Mouse (Mus musculus): ENCODE results near the gene Mrm3. TPM values are rescaled to one million over a fixed set of nuclear protein-coding genes. Genes with fewer than 3 reads are reported as not detected.
A peak's percentile ranks its signal among the peaks of the same experiment; 100 is the strongest.

The Mrm3 gene
- polyA plus RNA-seq, 1 experiment from 2014 or later = 20.4 TPM

DNA sequence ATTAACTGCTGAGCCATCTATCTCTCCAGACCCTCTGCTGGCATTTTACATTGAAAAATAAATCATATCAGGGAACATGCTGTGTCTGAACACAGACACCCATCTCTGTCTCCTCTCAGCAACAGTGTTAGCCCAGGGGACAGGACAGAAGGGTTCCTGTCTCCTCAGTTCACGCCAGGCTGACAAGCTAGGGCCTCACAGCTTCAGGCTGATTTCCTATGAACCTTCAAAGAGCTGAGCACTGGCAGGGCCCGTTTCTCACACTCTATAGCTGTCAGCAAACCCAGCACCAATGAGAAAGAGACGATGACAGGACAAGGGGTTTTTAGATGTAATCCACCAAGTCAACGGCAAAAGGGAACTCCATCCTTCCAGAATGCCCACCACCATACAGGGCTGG, 48.4 kb downstream of the Mrm3 start:
- no peaks in the 10 kb centered on the region for H3K9me3 ChIP-seq (replicated peaks)
- 24% methylated on average over 4 of the region's 4 CpGs for WGBS
- H3K4me2 ChIP-seq = peak overlapping the region; percentile 38
- no peak overlapping the region for H3K9ac ChIP-seq
- peaks cover 56% of the 10 kb centered on the region for H3K4me1 ChIP-seq (replicated peaks)
- peak overlapping the region; percentile 49 for H3K27ac ChIP-seq (ENCODE audit: poor library complexity, severe bottlenecking)
- no peaks in the 10 kb centered on the region for H3K27me3 ChIP-seq (replicated peaks)
- no peak for ATAC-seq (ENCODE audit: insufficient number of reproducible peaks, low FRiP score)
- no peak overlapping the region for H3K4me3 ChIP-seq
- H3K36me3 ChIP-seq = no peaks in the 10 kb centered on the region

DNA sequence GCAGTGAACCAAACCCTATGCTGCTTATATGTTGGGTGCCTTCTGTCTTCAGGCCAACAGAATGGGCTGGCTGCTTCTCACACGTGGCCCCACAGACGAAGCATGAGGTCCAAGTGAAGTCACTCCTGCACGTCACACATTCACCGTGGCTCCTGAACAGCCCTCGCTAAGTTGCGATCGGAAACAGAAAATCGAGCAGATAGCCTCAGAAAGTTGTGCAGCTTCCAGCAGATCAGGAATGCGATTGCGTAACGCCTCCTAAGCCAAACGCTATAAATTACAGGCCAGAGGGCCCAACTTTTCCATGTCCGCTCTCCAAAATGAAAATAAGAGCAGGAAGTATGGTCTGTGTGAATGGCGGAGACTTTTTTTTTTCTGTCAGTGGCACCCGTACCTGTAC, 48.9 kb downstream of the Mrm3 start:
- no peaks in the 10 kb centered on the region for H3K27me3 ChIP-seq (replicated peaks)
- peak overlapping the region; percentile 38 for H3K4me2 ChIP-seq
- WGBS = 48% methylated on average over 15 of the region's 15 CpGs
- no peaks in the 10 kb centered on the region for H3K9me3 ChIP-seq (replicated peaks)
- no peak overlapping the region for H3K9ac ChIP-seq
- H3K36me3 ChIP-seq = no peaks in the 10 kb centered on the region
- H3K4me1 ChIP-seq (replicated peaks) = peaks cover 56% of the 10 kb centered on the region
- ATAC-seq (ENCODE audit: insufficient number of reproducible peaks, low FRiP score) = peak; percentile 42
- H3K4me3 ChIP-seq = no peak overlapping the region
- peak overlapping the region; percentile 49 for H3K27ac ChIP-seq (ENCODE audit: poor library complexity, severe bottlenecking)

DNA sequence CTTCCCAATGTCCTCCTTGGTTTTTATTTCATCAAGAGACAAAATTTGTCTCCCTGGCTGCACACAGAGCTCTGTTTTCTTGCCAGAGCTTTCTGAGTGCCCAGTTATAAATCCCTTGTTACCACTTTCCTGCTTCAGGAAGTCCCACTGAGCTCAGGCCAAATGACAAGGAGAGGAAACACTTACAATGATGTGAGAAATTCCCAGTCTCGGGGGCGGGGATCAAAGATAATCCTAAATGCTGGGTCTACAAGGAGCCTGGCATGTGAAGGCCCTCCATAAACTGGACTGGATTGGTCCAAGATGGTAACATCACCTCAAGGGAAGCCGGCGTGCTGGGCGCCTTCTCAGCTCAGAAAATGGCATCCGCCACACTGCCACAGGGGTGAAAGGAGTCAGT, 49.3 kb downstream of the Mrm3 start:
- H3K9ac ChIP-seq = no peak overlapping the region
- H3K4me3 ChIP-seq = no peak overlapping the region
- ATAC-seq (ENCODE audit: insufficient number of reproducible peaks, low FRiP score) = peak; percentile 20; the same call in 1 of the 2 replicates
- WGBS = 50% methylated on average over 6 of the region's 6 CpGs
- H3K36me3 ChIP-seq = no peaks in the 10 kb centered on the region
- H3K27ac ChIP-seq (ENCODE audit: poor library complexity, severe bottlenecking) = peak overlapping the region; percentile 60
- H3K4me1 ChIP-seq (replicated peaks) = peaks cover 56% of the 10 kb centered on the region
- no peaks in the 10 kb centered on the region for H3K27me3 ChIP-seq (replicated peaks)
- H3K4me2 ChIP-seq = peak overlapping the region; percentile 38
- H3K9me3 ChIP-seq (replicated peaks) = no peaks in the 10 kb centered on the region

DNA sequence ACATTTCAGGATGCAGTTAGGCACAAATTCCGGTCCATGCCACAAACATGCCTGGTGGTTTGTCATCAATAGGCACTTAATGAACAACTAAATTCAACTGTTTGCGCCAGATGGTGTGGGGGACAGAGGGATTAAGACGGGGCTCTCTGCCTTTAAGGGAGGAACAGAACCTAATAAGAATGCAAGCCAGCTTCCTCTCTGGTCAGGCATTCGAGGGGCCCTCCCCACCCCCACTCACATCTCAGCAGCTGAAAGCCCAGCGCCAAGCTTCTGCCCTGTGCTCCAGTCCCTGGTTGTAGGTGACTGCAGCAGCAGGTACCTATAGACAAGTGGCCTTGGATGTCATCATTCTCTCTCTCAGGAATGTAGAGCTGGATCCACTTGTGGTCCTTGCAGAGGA, 50.6 kb downstream of the Mrm3 start:
- H3K9ac ChIP-seq = no peak overlapping the region
- no peaks in the 10 kb centered on the region for H3K27me3 ChIP-seq (replicated peaks)
- H3K4me3 ChIP-seq = no peak overlapping the region
- no peaks in the 10 kb centered on the region for H3K36me3 ChIP-seq
- no peak overlapping the region for H3K4me2 ChIP-seq
- H3K27ac ChIP-seq (ENCODE audit: poor library complexity, severe bottlenecking) = no peak overlapping the region
- 58% methylated on average over 5 of the region's 5 CpGs for WGBS
- H3K4me1 ChIP-seq (replicated peaks) = peaks cover 67% of the 10 kb centered on the region
- no peak for ATAC-seq (ENCODE audit: insufficient number of reproducible peaks, low FRiP score)
- H3K9me3 ChIP-seq (replicated peaks) = no peaks in the 10 kb centered on the region

DNA sequence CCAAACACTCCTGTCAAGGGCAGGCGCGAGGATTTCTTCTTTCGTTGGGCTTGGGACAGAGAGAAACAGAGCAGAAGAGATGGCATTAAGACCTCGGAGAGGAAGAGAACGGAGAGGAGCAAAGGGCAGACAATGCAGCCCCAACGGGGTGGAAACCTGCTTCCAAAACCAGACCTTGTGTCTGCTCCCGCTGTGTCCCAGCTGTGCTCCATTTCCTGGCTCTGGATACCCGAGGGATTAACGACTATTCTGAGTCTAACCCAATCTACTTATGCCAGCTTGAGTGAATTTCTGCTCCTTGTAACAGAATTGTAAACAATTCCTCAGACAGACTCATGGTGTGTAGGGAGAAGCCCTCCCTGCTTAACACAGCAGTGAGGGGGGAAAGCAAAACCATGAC, 51.3 kb downstream of the Mrm3 start:
- peak overlapping the region; percentile 21; the same call in 1 of the 2 replicates for H3K27ac ChIP-seq (ENCODE audit: poor library complexity, severe bottlenecking)
- peak overlapping the region; percentile 46; the same call in 1 of the 2 replicates for H3K9ac ChIP-seq

DNA sequence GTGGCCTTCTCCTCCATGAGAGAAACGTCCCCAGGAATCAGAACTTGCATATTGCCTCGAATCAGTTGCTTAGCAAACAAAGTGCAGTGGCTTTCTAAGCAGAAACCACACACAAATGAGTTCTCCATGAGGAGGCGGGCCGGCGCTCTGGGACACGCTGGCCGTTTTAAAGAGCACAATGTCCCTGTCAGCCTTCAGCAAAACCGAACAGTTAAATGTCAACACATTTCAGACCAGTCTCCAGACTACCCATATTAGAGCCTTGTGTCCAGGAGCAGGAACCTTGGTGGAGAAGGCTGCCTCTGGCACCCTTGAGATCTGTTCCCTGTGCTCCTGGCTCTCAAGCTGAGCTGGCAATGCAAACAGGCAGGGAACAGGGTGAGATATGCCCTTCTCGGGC, 53.7 kb downstream of the Mrm3 start:
- Histone ChIP-seq H3K9me3 (replicated peaks) (no peaks in the 10 kb centered on the region), H3K4me3 (no peak overlapping the region), H3K4me2 (no peak overlapping the region), H3K9ac (no peak overlapping the region), H3K27me3 (replicated peaks) (no peaks in the 10 kb centered on the region), H3K36me3 (no peaks in the 10 kb centered on the region), H3K4me1 (replicated peaks) (peaks cover 62% of the 10 kb centered on the region), H3K27ac (ENCODE audit: poor library complexity, severe bottlenecking) (no peak overlapping the region)
- WGBS = 46% methylated on average over 9 of the region's 9 CpGs
- no peak for ATAC-seq (ENCODE audit: insufficient number of reproducible peaks, low FRiP score)

More for the DNA sequence above, 51.3 kb downstream of the Mrm3 start:
- 23% methylated on average over 9 of the region's 9 CpGs for WGBS
- ATAC-seq (ENCODE audit: insufficient number of reproducible peaks, low FRiP score) = no peak
- Histone ChIP-seq H3K4me3 (no peak overlapping the region), H3K4me1 (replicated peaks) (peaks cover 72% of the 10 kb centered on the region), H3K4me2 (peak overlapping the region; percentile 24; the same call in 1 of the 2 replicates), H3K9me3 (replicated peaks) (no peaks in the 10 kb centered on the region), H3K36me3 (no peaks in the 10 kb centered on the region), H3K27me3 (replicated peaks) (no peaks in the 10 kb centered on the region)

DNA sequence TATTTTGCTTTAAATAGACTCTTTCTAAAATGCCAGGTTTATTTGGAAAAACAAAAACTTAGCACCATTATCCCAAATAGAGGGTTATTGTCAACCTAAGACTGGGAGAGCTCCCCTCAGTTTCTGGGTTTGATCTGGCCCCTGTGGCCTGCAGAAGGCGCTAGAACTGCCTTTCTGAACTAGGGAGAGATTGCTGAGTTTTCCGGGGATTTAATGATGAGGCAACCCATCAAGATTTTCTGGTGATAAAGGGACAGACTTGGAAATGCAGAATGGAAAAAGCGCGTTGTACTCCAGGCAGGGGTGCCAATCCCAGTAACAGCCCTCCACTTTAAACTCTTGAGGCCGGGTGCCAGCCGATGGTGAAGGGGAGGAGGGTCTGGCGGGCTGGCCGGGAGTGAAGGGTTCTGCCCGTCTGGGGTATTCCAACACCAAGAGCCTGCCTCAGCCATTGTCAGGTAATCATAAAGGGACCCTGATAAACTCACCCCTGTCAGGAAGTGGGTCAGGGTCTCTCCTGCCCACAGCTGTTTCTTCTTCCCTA, 55.0 kb downstream of the Mrm3 start:
- WGBS = 40% methylated on average over 9 of the region's 9 CpGs
- Histone ChIP-seq H3K9ac (no peak overlapping the region), H3K4me1 (replicated peaks) (peaks cover 58% of the 10 kb centered on the region), H3K27ac (ENCODE audit: poor library complexity, severe bottlenecking) (no peak overlapping the region), H3K4me2 (no peak overlapping the region), H3K36me3 (no peaks in the 10 kb centered on the region), H3K27me3 (replicated peaks) (no peaks in the 10 kb centered on the region), H3K4me3 (no peak overlapping the region), H3K9me3 (replicated peaks) (no peaks in the 10 kb centered on the region)
- no peak for ATAC-seq (ENCODE audit: insufficient number of reproducible peaks, low FRiP score)

Other genes with a start within 250 kb of the Mrm3 start
- gene 1700016K19Rik, start 243.8 kb upstream of the Mrm3 start, polyA plus RNA-seq (2016; fragmentation: Nextera tagmentation; extraction: Ambion mirVana) = 0.26 TPM in 1 of 2 replicates, not detected in the other
- 10.3 and 11.8 TPM in 2 replicates for gene Rflnb, start 215.9 kb upstream of the Mrm3 start, polyA plus RNA-seq (2016; fragmentation: Nextera tagmentation; extraction: Ambion mirVana)
- gene Vps53, start 64.1 kb upstream of the Mrm3 start, polyA plus RNA-seq (2016; fragmentation: Nextera tagmentation; extraction: Ambion mirVana) = 32.2 and 34.2 TPM in 2 replicates
- gene Fam57a, start 64.0 kb upstream of the Mrm3 start, polyA plus RNA-seq (2016; fragmentation: Nextera tagmentation; extraction: Ambion mirVana) = 28.3 and 28.7 TPM in 2 replicates
- 0.64 and 0.72 TPM in 2 replicates for gene Dbil5, start 26.1 kb upstream of the Mrm3 start, polyA plus RNA-seq (2016; fragmentation: Nextera tagmentation; extraction: Ambion mirVana)
- gene Gemin4, start 26.1 kb upstream of the Mrm3 start, polyA plus RNA-seq (2016; fragmentation: Nextera tagmentation; extraction: Ambion mirVana) = 19.0 and 25.7 TPM in 2 replicates
- gene Glod4, start within 50 bp of the Mrm3 start, polyA plus RNA-seq (2016; fragmentation: Nextera tagmentation; extraction: Ambion mirVana) = 111 TPM in 2 replicates
- 32.2 TPM in 2 replicates for gene Nxn, start 155.4 kb downstream of the Mrm3 start, polyA plus RNA-seq (2016; fragmentation: Nextera tagmentation; extraction: Ambion mirVana)
- gene Timm22, start 163.2 kb downstream of the Mrm3 start, polyA plus RNA-seq (2016; fragmentation: Nextera tagmentation; extraction: Ambion mirVana) = 94.5 and 102 TPM in 2 replicates